Mouse (Mus musculus) brown adipose tissue, adult 24 weeks (tissue): ENCODE data around the gene Bmpr2. TPM values are rescaled to one million over a fixed set of nuclear protein-coding genes. Genes with fewer than 3 reads are reported as not detected.

Experiments
- H3K27ac ChIP-seq: fragments of 200-500 bp; replicated peaks from 2 replicates; pipeline ENCODE4 v1.5.1; 2012; ENCODE audit warnings: low read depth, mild to moderate bottlenecking, low read length
- H3K4me1 ChIP-seq: fragments of 200-500 bp; 2 replicates; pipeline ENCODE4 v1.6.1; 2012; ENCODE audit warnings: low read length, mixed read lengths; ENCODE audit not compliant: control insufficient read depth, insufficient read depth, insufficient read length
- H3K4me3 ChIP-seq: fragments of 200-500 bp; 2 replicates; pipeline ENCODE4 v1.5.1; 2012; ENCODE audit warnings: low read depth, mild to moderate bottlenecking, low read length, moderate library complexity; ENCODE audit not compliant: insufficient read depth
- polyA plus RNA-seq: library from polyadenylated mRNA; stranded (reverse); fragments of >200 nt; gene quantifications from 2 replicates; pipeline ENCODE4 v1.2.4, GENCODE M21; 2012; ENCODE audit not compliant: missing spikeins, insufficient read depth, insufficient read length

Gene Bmpr2
- polyA plus RNA-seq, 1 experiment = 18.7 TPM

- peaks cover 14% of the 10 kb centered on the region for H3K4me1 ChIP-seq
- peak overlapping the region; percentile 60; the same call in 1 of the 2 replicates for H3K27ac ChIP-seq
These were observed 138.1 kb downstream of the Bmpr2 start for GRCm38 (mm10) chr1:59901082-59901876.

DNA sequence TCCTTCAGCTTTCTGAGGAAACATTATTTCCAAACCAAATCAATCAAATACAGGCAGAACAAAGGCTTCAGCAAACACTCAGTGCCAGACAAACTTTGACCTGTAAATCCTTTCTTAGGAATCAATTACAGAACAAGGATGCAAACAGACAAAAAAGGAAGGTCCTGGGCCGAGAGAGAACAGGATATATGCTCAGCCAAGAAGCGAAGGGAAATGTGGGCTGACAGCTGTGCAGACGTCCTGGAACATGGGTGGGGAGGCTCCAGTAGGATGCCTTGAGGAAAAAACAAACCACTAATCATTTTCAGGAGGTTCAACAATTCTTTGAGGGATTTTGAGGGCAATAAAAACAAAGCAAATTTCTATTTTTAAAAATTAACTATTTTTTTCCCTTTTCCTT, 139.4 kb downstream of the Bmpr2 start:
- peaks cover 18% of the 10 kb centered on the region for H3K4me1 ChIP-seq
- no peak overlapping the region for H3K4me3 ChIP-seq
- H3K27ac ChIP-seq = peak overlapping the region; percentile 91

More at GRCm38 (mm10) chr1:59901082-59901876, 138.1 kb downstream of the Bmpr2 start:
- H3K4me3 ChIP-seq = no peak overlapping the region

GRCm38 (mm10) chr1:59904630-59905295, 141.6 kb downstream of the Bmpr2 start:
- Histone ChIP-seq H3K4me3 (no peak overlapping the region), H3K27ac (no peak overlapping the region), H3K4me1 (peaks cover 18% of the 10 kb centered on the region)

GRCm38 (mm10) chr1:59905916-59906315, 142.7 kb downstream of the Bmpr2 start:
- H3K27ac ChIP-seq = no peak overlapping the region
- peaks cover 18% of the 10 kb centered on the region for H3K4me1 ChIP-seq
- no peak overlapping the region for H3K4me3 ChIP-seq

GRCm38 (mm10) chr1:59906819-59907521, 143.8 kb downstream of the Bmpr2 start:
- Histone ChIP-seq H3K4me3 (no peak overlapping the region), H3K27ac (no peak overlapping the region), H3K4me1 (peaks cover 13% of the 10 kb centered on the region)

DNA sequence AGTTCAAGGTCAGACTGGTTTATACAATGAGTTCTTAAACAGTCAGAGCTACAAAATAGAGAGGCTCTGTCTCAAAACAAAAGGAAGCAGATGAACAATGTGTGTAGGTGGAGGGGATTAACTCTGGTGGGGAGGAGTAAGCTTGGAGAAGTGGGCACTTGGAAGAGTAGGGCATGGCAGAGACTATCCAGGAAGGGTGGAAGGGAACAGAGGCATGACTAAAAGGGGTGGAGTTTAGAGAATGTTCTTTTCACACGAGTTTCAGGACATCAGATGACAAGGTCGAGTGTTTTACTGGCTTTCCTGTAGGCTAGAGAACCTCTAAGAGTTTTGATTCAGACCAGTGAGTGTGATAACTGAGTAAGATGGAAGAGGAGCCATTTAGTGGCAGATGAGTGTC, 144.5 kb downstream of the Bmpr2 start:
- Histone ChIP-seq H3K4me1 (peaks cover 11% of the 10 kb centered on the region), H3K4me3 (no peak overlapping the region), H3K27ac (no peak overlapping the region)

DNA sequence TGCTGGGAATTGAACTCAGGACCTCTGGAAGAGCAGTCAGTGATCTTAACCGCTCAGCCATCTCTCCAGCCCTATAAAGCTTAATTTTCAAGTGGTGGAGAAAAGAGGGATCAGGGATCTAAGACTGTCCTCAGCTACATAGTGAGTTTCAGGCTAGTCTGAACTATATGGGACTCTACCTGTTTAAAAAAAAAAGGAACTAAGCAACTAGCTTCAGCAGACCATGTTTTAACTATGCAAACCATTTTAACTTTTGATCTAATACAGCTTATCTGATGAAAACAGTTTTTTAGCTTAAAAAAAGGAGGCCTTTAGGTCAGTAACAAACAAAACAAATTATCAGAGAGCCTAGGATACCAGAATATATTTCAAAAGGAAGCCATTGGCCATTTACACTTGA, 147.7 kb downstream of the Bmpr2 start:
- Histone ChIP-seq H3K4me3 (no peak overlapping the region), H3K4me1 (peaks cover 12% of the 10 kb centered on the region), H3K27ac (no peak overlapping the region)

DNA sequence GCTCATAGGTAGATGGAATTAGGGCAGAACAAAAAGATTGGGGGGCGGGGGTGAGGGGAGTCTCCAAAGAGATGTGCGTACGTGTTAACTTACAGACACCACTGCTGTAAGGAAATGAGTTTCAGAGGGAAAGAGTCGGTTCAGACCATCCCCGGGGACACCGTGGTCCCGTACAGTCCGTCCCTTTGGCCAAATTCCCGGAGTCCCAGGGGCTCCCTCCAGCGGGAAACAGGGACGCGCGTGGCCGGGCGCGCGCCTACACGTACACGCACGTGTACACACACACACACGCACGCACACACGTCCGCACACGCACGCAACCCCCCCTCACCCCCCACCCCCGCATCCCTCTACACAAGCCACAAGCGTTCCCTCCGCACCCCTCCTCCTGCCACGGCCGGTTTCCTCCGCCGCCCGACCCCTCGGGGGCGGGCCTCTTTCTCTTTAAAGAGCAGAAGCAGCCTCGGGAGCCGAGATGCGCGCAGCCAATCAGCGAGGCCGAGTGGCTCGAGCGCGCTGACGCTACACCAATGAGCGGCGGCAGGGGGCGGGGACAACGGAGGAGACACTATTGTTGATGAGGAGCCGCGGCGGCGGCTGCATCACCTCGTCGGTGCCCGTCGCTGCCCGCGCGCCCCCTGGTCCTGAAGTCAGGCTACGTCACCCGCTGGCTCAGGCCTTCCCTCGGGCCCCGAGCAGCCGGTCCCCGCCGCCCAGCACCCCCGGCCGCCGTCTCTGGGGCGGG, 149.4 kb downstream of the Bmpr2 start, which contains the start of gene Fam117b:
Gene Fam117b (plus strand): TSS at position 594 of the 745 bp plus-strand sequence.
- Histone ChIP-seq H3K4me3 (peak within 1 kb of the TSS; percentile 93), H3K4me1 (peaks cover 10% of the 10 kb centered on the region; the same call in 1 of the 2 replicates), H3K27ac (peak within 1 kb of the TSS; percentile 77)

DNA sequence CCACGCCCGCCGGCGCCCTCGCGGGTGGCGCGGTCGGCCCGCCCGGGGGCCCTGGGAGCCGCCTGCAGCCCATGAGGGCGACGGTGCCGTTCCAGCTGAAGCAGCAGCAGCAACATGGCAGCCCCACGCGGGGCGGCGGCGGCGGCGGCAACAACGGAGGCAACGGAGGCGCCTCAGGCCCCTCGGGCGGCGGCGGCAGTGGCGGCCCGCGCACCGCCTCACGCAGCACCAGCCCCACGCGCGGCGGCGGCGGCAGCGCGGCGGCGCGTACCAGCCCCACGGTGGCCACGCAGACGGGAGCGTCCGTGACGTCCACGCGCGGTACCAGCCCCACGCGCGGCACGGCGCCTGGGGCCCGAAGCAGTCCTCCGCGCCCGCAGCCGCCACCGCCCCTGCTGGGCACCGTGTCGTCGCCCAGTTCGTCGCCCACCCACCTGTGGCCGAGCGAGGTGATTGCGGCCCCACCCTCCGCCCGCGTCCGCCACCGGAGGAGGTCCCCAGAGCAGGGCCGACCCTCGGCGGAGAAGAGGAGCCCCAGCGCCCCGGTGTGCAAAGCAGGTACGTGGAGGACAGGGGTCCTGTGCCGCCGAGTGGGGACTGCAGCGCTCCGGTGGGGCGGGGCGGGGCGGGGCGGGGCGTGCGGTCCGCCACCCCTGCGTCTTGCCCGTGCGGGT, 150.1 kb downstream of the Bmpr2 start:
- H3K4me1 ChIP-seq = peaks cover 7% of the 10 kb centered on the region; the same call in 1 of the 2 replicates
- H3K27ac ChIP-seq = peak overlapping the region; percentile 77
- peak overlapping the region; percentile 93 for H3K4me3 ChIP-seq

DNA sequence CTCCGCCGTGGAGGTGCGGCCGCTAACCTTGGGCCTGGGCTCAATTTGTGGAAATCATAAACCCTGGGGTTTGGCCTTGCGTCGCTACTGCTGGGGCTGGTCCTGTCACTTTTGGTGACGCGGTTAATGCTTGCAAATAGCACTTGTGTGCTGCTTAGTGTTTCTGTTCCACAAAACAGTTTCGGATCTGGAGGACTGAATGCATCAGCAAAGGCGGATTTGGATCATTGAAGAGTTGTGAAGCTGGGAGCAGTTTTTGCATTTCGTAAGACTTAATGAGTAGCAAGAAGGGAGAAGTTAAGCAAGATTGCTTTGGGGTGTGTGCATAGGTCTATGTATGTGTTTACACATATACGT, 150.6 kb downstream of the Bmpr2 start:
- Histone ChIP-seq H3K27ac (0 out of 2 replicates have a peak overlapping the region, but pooled peaks have one; percentile 48), H3K4me1 (peaks cover 7% of the 10 kb centered on the region; the same call in 1 of the 2 replicates), H3K4me3 (peak overlapping the region; percentile 93)

DNA sequence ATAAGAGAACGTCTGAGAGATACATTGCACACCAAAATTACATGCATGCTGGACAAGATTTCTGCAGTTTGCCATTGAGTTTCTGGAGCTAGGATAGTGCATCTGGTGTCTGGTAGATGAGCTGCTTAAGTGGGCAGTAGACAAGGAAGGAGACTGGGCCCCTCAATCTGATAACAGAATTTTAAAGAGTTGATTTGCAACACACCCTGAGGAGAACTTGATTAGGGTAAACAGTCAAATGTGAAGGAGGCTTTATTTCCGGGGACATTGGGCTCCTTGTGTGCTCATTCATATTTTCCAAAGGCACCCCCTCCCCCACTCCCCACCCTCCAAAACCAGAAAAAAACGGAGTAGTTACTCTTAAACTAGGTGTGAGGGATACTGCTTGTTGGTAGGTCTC, 151.6 kb downstream of the Bmpr2 start:
- H3K4me1 ChIP-seq = peaks cover 7% of the 10 kb centered on the region; the same call in 1 of the 2 replicates
- H3K27ac ChIP-seq = no peak overlapping the region
- peak overlapping the region; percentile 93 for H3K4me3 ChIP-seq

DNA sequence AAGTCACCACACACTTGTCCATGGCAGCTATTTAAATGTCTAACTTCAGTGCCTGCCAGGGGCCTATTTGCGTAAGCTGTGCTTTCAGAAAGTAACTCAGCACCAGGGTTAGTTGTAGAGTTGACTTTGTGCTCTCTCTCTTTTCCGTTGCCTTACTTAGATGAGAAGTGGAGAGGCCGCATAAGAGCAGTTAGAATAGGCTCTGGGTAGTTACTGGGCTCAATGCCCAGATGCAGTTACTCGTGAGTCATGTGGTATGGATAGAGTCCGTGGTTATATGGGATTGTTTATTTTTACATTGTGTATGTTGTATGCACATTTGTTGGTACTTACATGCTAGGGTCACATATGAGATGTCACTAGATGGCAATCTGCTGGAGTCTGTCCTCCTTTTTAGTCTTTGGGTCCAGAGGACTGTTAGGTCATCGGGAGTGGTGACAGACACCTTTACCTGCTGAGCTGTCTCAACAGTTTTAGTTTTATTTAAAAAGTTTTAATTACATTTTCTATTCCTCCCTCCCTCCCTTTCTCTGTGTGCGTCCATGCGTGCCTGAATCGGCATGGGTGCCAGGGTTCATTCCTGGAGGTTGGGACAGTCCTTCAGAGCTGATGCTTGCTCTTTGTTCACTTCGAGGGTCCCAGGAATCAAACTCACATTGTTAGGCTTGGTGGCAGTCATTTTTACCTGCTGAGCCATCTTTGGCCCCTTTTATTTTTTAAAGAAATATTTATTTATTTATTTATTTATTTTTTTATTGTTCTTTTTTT, 152.8 kb downstream of the Bmpr2 start:
- H3K27ac ChIP-seq = no peak overlapping the region; the same call in 1 of the 2 replicates
- H3K4me3 ChIP-seq = peak overlapping the region; percentile 16; the same call in 1 of the 2 replicates
- peaks cover 7% of the 10 kb centered on the region; the same call in 1 of the 2 replicates for H3K4me1 ChIP-seq

- Histone ChIP-seq H3K4me1 (peaks cover 7% of the 10 kb centered on the region; the same call in 1 of the 2 replicates), H3K27ac (no peak overlapping the region), H3K4me3 (no peak overlapping the region)
These were observed 154.2 kb downstream of the Bmpr2 start for GRCm38 (mm10) chr1:59917401-59917800.
